Mouse (Mus musculus) limb, embryonic 12.5 days (tissue): ENCODE results near the gene Slc12a4. TPM values are rescaled to one million over a fixed set of nuclear protein-coding genes. Genes with fewer than 3 reads are reported as not detected.
A peak's percentile ranks its signal among the peaks of the same experiment; 100 is the strongest.

Experiments
- ATAC-seq: fragments of 200-750 bp; cut with Nextera tagmentation; 2 replicates; pipeline ENCODE4 v1.8.0; 2017; ENCODE audit warnings: low read depth, moderate TSS enrichment; ENCODE audit not compliant: insufficient number of reproducible peaks, insufficient read depth, low FRiP score, low TSS enrichment
- H3K27ac ChIP-seq: fragments of 300-500 bp; sonication (generic); 2 replicates; pipeline ENCODE4 v1.5.1; 2016; ENCODE audit warnings: mild to moderate bottlenecking, moderate library complexity
- H3K27me3 ChIP-seq: fragments of 300-500 bp; sonication (generic); 2 replicates; pipeline ENCODE4 v1.6.1; 2016; ENCODE audit warnings: mild to moderate bottlenecking, moderate library complexity
- H3K36me3 ChIP-seq: fragments of 300-500 bp; sonication (generic); 2 replicates; pipeline ENCODE4 v1.6.1; 2016; ENCODE audit warnings: mild to moderate bottlenecking, moderate library complexity
- H3K4me1 ChIP-seq: fragments of 300-500 bp; sonication (generic); replicated peaks from 2 replicates; pipeline ENCODE4 v1.6.1; 2016
- H3K4me2 ChIP-seq: fragments of 300-500 bp; sonication (generic); 2 replicates; pipeline ENCODE4 v1.6.1; 2016; ENCODE audit warnings: mild to moderate bottlenecking, moderate library complexity
- H3K4me3 ChIP-seq: fragments of 300-500 bp; sonication (generic); replicated peaks from 2 replicates; pipeline ENCODE4 v1.5.1; 2016; ENCODE audit warnings: mild to moderate bottlenecking
- H3K9ac ChIP-seq: fragments of 300-500 bp; sonication (generic); replicated peaks from 2 replicates; pipeline ENCODE4 v1.6.1; 2016; ENCODE audit warnings: mild to moderate bottlenecking, moderate library complexity
- H3K9me3 ChIP-seq: fragments of 300-500 bp; sonication (generic); 2 replicates; pipeline ENCODE4 v1.6.1; 2016; ENCODE audit warnings: mild to moderate bottlenecking, moderate library complexity
- WGBS: fragments of 180-500 bp; shearing (Covaris S2); methylation state at CpG from one replicate; pipeline ENCODE4 v1.1.7; 2016; 5-methylcytosine and 5-hydroxymethylcytosine counted together
- microRNA-seq: library from miRNA; unstranded; fragments of <30 nt; microRNA quantifications from one replicate; pipeline ENCODE4, GENCODE M21; 2017
- polyA plus RNA-seq: library from polyadenylated mRNA; unstranded; fragments of >200 nt; fragmentation: Nextera tagmentation; extraction: Ambion mirVana; gene quantifications from 2 replicates; pipeline ENCODE4 v1.2.1, GENCODE M21; 2016

The Slc12a4 gene
- polyA plus RNA-seq, 1 experiment from 2014 or later: 35.5 TPM

DNA sequence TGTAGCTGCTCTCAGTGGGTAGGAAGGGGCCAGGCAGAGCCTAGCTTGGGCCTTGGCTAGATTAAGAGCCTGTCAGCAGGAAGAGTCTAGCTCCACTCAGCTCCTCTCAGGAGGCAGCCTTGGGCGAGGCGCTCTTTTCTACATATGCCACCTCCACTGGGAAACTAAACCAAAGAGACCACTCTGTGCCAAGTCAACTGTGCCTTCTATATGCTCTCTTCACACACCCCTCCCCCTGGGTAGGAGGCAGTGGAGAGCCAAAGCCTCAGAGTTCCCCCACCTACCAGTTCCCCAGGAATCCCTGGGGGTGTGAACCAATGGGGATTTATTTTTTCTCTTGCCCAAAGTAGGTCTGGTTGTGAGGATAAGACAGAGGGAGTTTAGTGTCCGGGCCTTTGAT lies 34.6 kb downstream of the Slc12a4 start:
- ATAC-seq: no peak
- WGBS: 93% methylated on average over 3 of the region's 3 CpGs
- Histone ChIP-seq H3K36me3 (peaks cover 66% of the 10 kb centered on the region), H3K27me3 (no peaks in the 10 kb centered on the region), H3K4me1 (peaks cover 7% of the 10 kb centered on the region), H3K9ac (no peak overlapping the region), H3K4me2 (no peak overlapping the region), H3K9me3 (no peaks in the 10 kb centered on the region), H3K4me3 (no peak overlapping the region), H3K27ac (no peak overlapping the region)

GRCm38 (mm10) chr8:105930602-105931001 lies 35.3 kb downstream of the Slc12a4 start:
- Histone ChIP-seq H3K27ac (no peak overlapping the region), H3K27me3 (no peaks in the 10 kb centered on the region), H3K9ac (no peak overlapping the region; the same call in 1 of the 2 replicates), H3K9me3 (no peaks in the 10 kb centered on the region), H3K4me1 (peaks cover under 1% of the 10 kb centered on the region; the same call in 1 of the 2 replicates), H3K4me3 (no peak overlapping the region), H3K36me3 (peaks cover 71% of the 10 kb centered on the region), H3K4me2 (no peak overlapping the region)
- WGBS: 15% methylated on average over 8 of the region's 8 CpGs
- ATAC-seq: no peak

DNA sequence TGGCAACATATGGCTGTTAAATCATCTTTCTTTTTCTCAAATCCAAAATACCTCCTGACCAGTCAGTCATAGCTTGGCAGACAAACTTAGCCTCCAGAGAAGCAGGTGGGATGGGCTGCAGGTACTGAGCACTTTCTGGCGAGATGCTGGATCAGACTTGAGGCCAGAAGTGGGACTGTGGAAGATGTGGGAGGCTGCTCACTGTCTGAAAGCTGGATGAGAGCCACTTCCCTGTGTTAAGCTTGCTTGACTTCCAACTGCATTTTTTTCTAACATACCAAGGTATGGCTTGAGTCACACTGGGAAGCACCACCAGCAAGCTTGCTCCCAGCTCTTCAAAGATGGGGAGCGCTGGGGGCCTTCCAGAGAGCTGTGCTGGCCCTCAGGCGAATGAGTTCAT lies 40.8 kb downstream of the Slc12a4 start:
- H3K4me3 ChIP-seq: no peak overlapping the region
- H3K4me2 ChIP-seq: no peak overlapping the region
- no peak overlapping the region for H3K9ac ChIP-seq
- no peak overlapping the region for H3K27ac ChIP-seq
- WGBS: 75% methylated on average over 3 of the region's 3 CpGs
- no peaks in the 10 kb centered on the region for H3K4me1 ChIP-seq
- no peaks in the 10 kb centered on the region for H3K9me3 ChIP-seq
- H3K27me3 ChIP-seq: no peaks in the 10 kb centered on the region
- ATAC-seq: no peak
- peaks cover 53% of the 10 kb centered on the region for H3K36me3 ChIP-seq

DNA sequence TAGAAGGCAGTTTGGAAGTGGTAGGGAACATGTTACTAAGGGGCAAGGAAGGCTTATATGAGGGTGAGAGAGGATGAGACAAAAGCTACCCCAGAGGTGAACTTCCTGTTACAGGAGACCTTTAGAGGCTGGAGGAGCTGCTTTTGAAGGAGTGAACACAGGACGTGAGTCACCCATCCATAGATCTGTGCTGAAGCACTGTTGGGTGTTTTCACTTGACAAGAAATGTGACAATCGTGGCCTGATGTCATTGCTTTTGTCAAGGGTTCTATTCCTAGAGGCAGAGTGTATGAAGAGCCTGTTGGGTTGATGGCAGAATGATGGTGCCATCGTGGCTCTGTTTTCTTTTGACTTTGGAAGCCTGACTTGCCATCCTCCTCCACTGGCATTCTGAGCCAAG lies 46.5 kb downstream of the Slc12a4 start:
- ATAC-seq: no peak
- peaks cover 53% of the 10 kb centered on the region for H3K36me3 ChIP-seq

GRCm38 (mm10) chr8:105900941-105901616 lies 64.8 kb downstream of the Slc12a4 start:
- no peak for ATAC-seq
- H3K27me3 ChIP-seq: no peaks in the 10 kb centered on the region
- peaks cover 7% of the 10 kb centered on the region for H3K36me3 ChIP-seq
- 37% methylated on average over 16 of the region's 16 CpGs for WGBS
- H3K27ac ChIP-seq: peak overlapping the region; percentile 90
- H3K4me2 ChIP-seq: peak overlapping the region; percentile 72
- no peaks in the 10 kb centered on the region for H3K9me3 ChIP-seq
- H3K4me3 ChIP-seq: peak overlapping the region; percentile 87
- H3K4me1 ChIP-seq: peaks cover 8% of the 10 kb centered on the region
- H3K9ac ChIP-seq: peak overlapping the region; percentile 97

More for the DNA sequence above, 46.5 kb downstream of the Slc12a4 start:
- no peaks in the 10 kb centered on the region for H3K27me3 ChIP-seq
- WGBS: 95% methylated on average over 3 of the region's 3 CpGs
- no peaks in the 10 kb centered on the region for H3K9me3 ChIP-seq
- H3K4me1 ChIP-seq: no peaks in the 10 kb centered on the region
- no peak overlapping the region for H3K27ac ChIP-seq
- H3K9ac ChIP-seq: no peak overlapping the region
- no peak overlapping the region for H3K4me2 ChIP-seq
- no peak overlapping the region for H3K4me3 ChIP-seq

- Histone ChIP-seq H3K4me3 (peak within 1 kb of the TSS; percentile 87), H3K4me2 (peak within 1 kb of the TSS; percentile 72), H3K4me1 (peaks cover 8% of the 10 kb centered on the region), H3K27ac (peak within 1 kb of the TSS; percentile 90), H3K36me3 (peaks cover 3% of the 10 kb centered on the region; the same call in 1 of the 2 replicates), H3K27me3 (no peaks in the 10 kb centered on the region), H3K9ac (peak within 1 kb of the TSS; percentile 97), H3K9me3 (no peaks in the 10 kb centered on the region)
- WGBS: under 1% methylated on average over 68 of the region's 68 CpGs
- ATAC-seq: peak; percentile 88
These were observed 65.5 kb downstream of the Slc12a4 start, which contains the start of gene Pskh1 for GRCm38 (mm10) chr8:105900180-105900940. Pskh1 (plus strand) TSS chr8:105900441.

DNA sequence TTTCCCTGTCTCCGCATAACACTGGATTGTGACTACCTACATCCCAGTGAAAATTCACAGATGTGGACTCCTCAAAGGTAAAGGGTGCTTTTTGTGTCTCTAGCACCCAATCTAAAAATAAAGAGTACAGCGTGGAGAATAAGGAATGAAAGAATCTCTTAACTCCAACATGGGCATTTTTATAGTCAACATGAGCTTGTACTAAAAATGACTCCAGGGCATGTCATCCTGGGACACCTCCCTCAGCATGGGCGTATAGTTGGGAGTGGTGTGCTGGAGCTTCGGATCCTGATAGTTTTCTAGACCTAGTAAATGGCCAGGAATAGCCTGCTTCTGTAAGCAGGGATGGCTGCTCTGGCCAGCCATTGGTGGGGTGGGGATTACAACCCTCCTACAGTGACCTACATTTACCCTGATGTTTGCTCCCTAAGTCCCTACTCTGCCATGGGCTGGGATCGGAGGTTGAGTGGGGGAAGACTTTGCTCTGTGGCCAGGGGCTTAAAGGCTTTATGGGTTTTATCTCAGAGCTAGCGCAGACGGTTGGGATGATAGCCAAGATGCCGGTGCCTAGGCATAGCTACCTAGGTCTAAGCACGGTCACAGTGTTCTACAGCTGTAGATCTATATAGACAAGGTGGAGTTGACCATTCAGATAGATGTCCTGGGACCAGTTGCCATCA lies 68.0 kb downstream of the Slc12a4 start:
- ATAC-seq: no peak
- H3K4me3 ChIP-seq: no peak overlapping the region
- H3K4me2 ChIP-seq: no peak overlapping the region
- H3K4me1 ChIP-seq: peaks cover 15% of the 10 kb centered on the region
- peaks cover 20% of the 10 kb centered on the region for H3K36me3 ChIP-seq
- H3K9ac ChIP-seq: no peak overlapping the region
- H3K27me3 ChIP-seq: no peaks in the 10 kb centered on the region
- no peaks in the 10 kb centered on the region for H3K9me3 ChIP-seq
- 79% methylated on average over 9 of the region's 9 CpGs for WGBS
- H3K27ac ChIP-seq: no peak overlapping the region

Small RNAs within 50 kb of the gene (microRNA-seq; reads per million reads assigned to microRNA genes)
- gene Mir7074: not detected

Other genes with a start within 250 kb of the Slc12a4 start
- gene Gfod2, start 207.4 kb downstream of the Slc12a4 start, polyA plus RNA-seq: 29.0 and 30.2 TPM in 2 replicates
- 14.9 and 17.2 TPM in 2 replicates for gene Ranbp10, start 138.7 kb downstream of the Slc12a4 start, polyA plus RNA-seq
- 0.17 and 0.56 TPM in 2 replicates for gene Tsnaxip1, start 138.4 kb downstream of the Slc12a4 start, polyA plus RNA-seq
- gene Cenpt, start 112.8 kb downstream of the Slc12a4 start, polyA plus RNA-seq: 55.3 and 59.2 TPM in 2 replicates
- 85.6 and 96.3 TPM in 2 replicates for gene Thap11, start 111.0 kb downstream of the Slc12a4 start, polyA plus RNA-seq
- gene Nutf2, start 105.5 kb downstream of the Slc12a4 start, polyA plus RNA-seq: 253 and 266 TPM in 2 replicates
- 72.0 and 75.7 TPM in 2 replicates for gene Edc4, start 85.2 kb downstream of the Slc12a4 start, polyA plus RNA-seq
- 0.38 and 0.77 TPM in 2 replicates for gene Nrn1l, start 72.5 kb downstream of the Slc12a4 start, polyA plus RNA-seq
- gene Pskh1, start 65.7 kb downstream of the Slc12a4 start, polyA plus RNA-seq: 43.0 and 48.2 TPM in 2 replicates
- 1.3 and 1.6 TPM in 2 replicates for gene Ctrl, start 32.2 kb downstream of the Slc12a4 start, polyA plus RNA-seq
- 24.1 and 26.9 TPM in 2 replicates for gene Psmb10, start 27.7 kb downstream of the Slc12a4 start, polyA plus RNA-seq
- 2.2 and 2.3 TPM in 2 replicates for gene Lcat, start 22.7 kb downstream of the Slc12a4 start, polyA plus RNA-seq
- not detected in 2 replicates for gene Dpep3, start 13.3 kb upstream of the Slc12a4 start, polyA plus RNA-seq
- 23.8 and 24.4 TPM in 2 replicates for gene Dus2, start 25.2 kb upstream of the Slc12a4 start, polyA plus RNA-seq
- 0.26 TPM in 1 of 2 replicates, not detected in the other for gene Dpep2nb, start 39.9 kb upstream of the Slc12a4 start, polyA plus RNA-seq
- gene Ddx28, start 45.8 kb upstream of the Slc12a4 start, polyA plus RNA-seq: 21.0 and 22.9 TPM in 2 replicates
- 9.1 and 9.2 TPM in 2 replicates for gene Nfatc3, start 92.7 kb upstream of the Slc12a4 start, polyA plus RNA-seq
- gene Esrp2, start 170.9 kb upstream of the Slc12a4 start, polyA plus RNA-seq: 7.4 and 8.1 TPM in 2 replicates
- gene Pla2g15, start 184.3 kb upstream of the Slc12a4 start, polyA plus RNA-seq: 16.7 and 16.8 TPM in 2 replicates
- gene Slc7a6, start 202.8 kb upstream of the Slc12a4 start, polyA plus RNA-seq: 64.5 and 70.8 TPM in 2 replicates
- gene Slc7a6os, start 244.8 kb upstream of the Slc12a4 start, polyA plus RNA-seq: 44.7 and 47.1 TPM in 2 replicates
- 56.4 and 58.6 TPM in 2 replicates for gene Prmt7, start 244.8 kb upstream of the Slc12a4 start, polyA plus RNA-seq